ENCODE assay signal across 13 mouse cellular contexts in the genomic region with DNA sequence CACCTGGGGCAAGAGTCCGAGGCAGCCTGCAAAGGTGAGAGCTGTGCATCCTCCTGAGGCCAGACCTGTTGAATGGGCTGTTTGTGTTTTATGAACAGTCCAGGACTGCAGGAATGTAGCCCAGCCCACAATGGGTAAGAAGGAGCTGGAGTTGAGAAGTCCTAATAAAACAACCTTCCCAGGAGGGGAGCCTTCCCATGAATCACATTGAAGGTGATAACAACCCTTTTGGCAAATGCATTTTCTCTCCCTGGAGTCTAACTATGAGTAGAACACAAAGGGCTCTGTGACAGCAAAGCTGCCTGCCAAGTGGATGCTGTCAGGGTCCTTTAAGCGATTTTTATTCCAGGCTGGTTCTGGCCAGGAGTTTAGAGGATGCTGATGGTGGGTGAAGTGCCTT.
"Had no signal": no experiment of that assay in that cellular context is flagged by ENCODE, and none has a peak within 500 bp of the region (broad histone marks: within the 10 kb centered on the region; RNA-seq: fewer than 3 reads in every experiment).

No protein-coding gene starts in this region.

- DNase-seq: lung, adult 18-20 months; lung, embryonic 14.5 days; lung, postnatal 10 days; lung, postnatal 4 days; right cerebral cortex, postnatal 14 days; spleen, adult 18-20 months; thymus, adult 2 months; thymus, postnatal 25 days; thymus, postnatal 4 days had no signal

- H3K9ac ChIP-seq: lung, embryonic 14.5 days; midbrain, embryonic 13.5 days; midbrain, embryonic 15.5 days; neural tube, embryonic 12.5 days had no signal

- H3K4me3 ChIP-seq: midbrain, embryonic 10.5 days; midbrain, embryonic 13.5 days; midbrain, embryonic 15.5 days; neural tube, embryonic 12.5 days had no signal

- H3K36me3 ChIP-seq: midbrain, embryonic 10.5 days; midbrain, embryonic 13.5 days; midbrain, embryonic 15.5 days; neural tube, embryonic 12.5 days had no signal

- H3K4me1 ChIP-seq: midbrain, embryonic 13.5 days; midbrain, embryonic 15.5 days; neural tube, embryonic 12.5 days had no signal

- ATAC-seq: midbrain, embryonic 13.5 days; midbrain, embryonic 15.5 days had no signal

- H3K9me3 ChIP-seq: midbrain, embryonic 10.5 days; midbrain, embryonic 13.5 days; midbrain, embryonic 15.5 days; neural tube, embryonic 12.5 days had no signal

- H3K27me3 ChIP-seq: midbrain, embryonic 13.5 days; midbrain, embryonic 15.5 days; neural tube, embryonic 12.5 days had no signal

- H3K27ac ChIP-seq: midbrain, embryonic 10.5 days; midbrain, embryonic 13.5 days; midbrain, embryonic 15.5 days; neural tube, embryonic 12.5 days had no signal

- H3K4me2 ChIP-seq: lung, embryonic 14.5 days; midbrain, embryonic 13.5 days; midbrain, embryonic 15.5 days; neural tube, embryonic 12.5 days had no signal
